Comparison of ENCODE assay signal across 33 mouse cellular contexts in genomic region chr5:28237715-28238114, GRCm38 (mm10). TPM values are rescaled to one million over a fixed set of nuclear protein-coding genes. Genes with fewer than 3 reads are reported as not detected.
DNase-seq lines count a peak whose midpoint lies in the region; ATAC-seq lines count a peak whose summit lies in the region.
"Had no signal": no experiment of that assay in that cellular context is flagged by ENCODE, and none has a peak within 500 bp of the region (broad histone marks: within the 10 kb centered on the region; RNA-seq: fewer than 3 reads in every experiment).

No protein-coding gene starts in this region.

- H3K9ac ChIP-seq in hindbrain, embryonic 12.5 days = no peak overlapping the region; the same call in 1 of the 2 replicates
- no peak overlapping the region for H3K9ac ChIP-seq in hindbrain, embryonic 13.5 days
- H3K9ac ChIP-seq in midbrain, embryonic 13.5 days (replicated peaks) = no peak overlapping the region
- H3K9ac ChIP-seq: forebrain, embryonic 13.5 days; heart, embryonic 15.5 days; limb, embryonic 15.5 days; liver, embryonic 15.5 days; lung, embryonic 15.5 days had no signal

- peaks cover 12% of the 10 kb centered on the region for H3K4me1 ChIP-seq in hindbrain, embryonic 12.5 days
- peaks cover 16% of the 10 kb centered on the region for H3K4me1 ChIP-seq in hindbrain, embryonic 13.5 days (replicated peaks)
- H3K4me1 ChIP-seq in midbrain, embryonic 13.5 days (replicated peaks) = peaks cover 31% of the 10 kb centered on the region
- H3K4me1 ChIP-seq: forebrain, embryonic 13.5 days; liver, embryonic 15.5 days; lung, embryonic 15.5 days had no signal

- H3K9me3 ChIP-seq in hindbrain, embryonic 12.5 days (replicated peaks) = no peaks in the 10 kb centered on the region
- no peaks in the 10 kb centered on the region for H3K9me3 ChIP-seq in hindbrain, embryonic 13.5 days
- H3K9me3 ChIP-seq in midbrain, embryonic 13.5 days = no peaks in the 10 kb centered on the region
- H3K9me3 ChIP-seq: embryonic facial prominence, embryonic 10.5 days; forebrain, embryonic 13.5 days; G1E; heart, embryonic 15.5 days; limb, embryonic 15.5 days; liver, embryonic 15.5 days; lung, embryonic 15.5 days had no signal

- peak; percentile 95 for DNase-seq in cerebellum, adult 11-12 months
- peak; percentile 95 for DNase-seq in cerebellum, adult 9-10 months
- no peak for DNase-seq in gastrocnemius, postnatal 25 days
- DNase-seq in spleen, postnatal 14 days (ENCODE audit: low spot score in 2 of 2) = no peak
- DNase-seq: B cell, adult 2 months; kidney, adult 8-10 months; kidney, postnatal 14 days; lung, postnatal 36 days; right cerebral cortex, adult 18-20 months; thymus, adult 18-20 months; thymus, postnatal 36 days had no signal

- H3K36me3 ChIP-seq in hindbrain, embryonic 12.5 days = no peaks in the 10 kb centered on the region
- H3K36me3 ChIP-seq in hindbrain, embryonic 13.5 days = no peaks in the 10 kb centered on the region
- H3K36me3 ChIP-seq in midbrain, embryonic 13.5 days = no peaks in the 10 kb centered on the region
- H3K36me3 ChIP-seq: embryonic facial prominence, embryonic 10.5 days; G1E; heart, embryonic 15.5 days; limb, embryonic 15.5 days; liver, embryonic 15.5 days; lung, embryonic 15.5 days had no signal

- WGBS in hindbrain, embryonic 12.5 days = 80% methylated on average over 2 of the region's 2 CpGs
- 86% methylated on average over 2 of the region's 2 CpGs for WGBS in hindbrain, embryonic 13.5 days
- whole genome bisulfite sequencing in midbrain, embryonic 13.5 days = 62% methylated on average over 2 of the region's 2 CpGs

- ATAC-seq in hindbrain, embryonic 12.5 days (ENCODE audit: low FRiP score) = no peak
- ATAC-seq in hindbrain, embryonic 13.5 days (ENCODE audit: low FRiP score) = no peak
- peak; percentile 43 for ATAC-seq in midbrain, embryonic 13.5 days
- ATAC-seq: forebrain, embryonic 13.5 days; inflammation-experienced regulatory T-cells, adult 6 months; Patski had no signal

- no peak overlapping the region for H3K4me3 ChIP-seq in hindbrain, embryonic 12.5 days
- H3K4me3 ChIP-seq in hindbrain, embryonic 13.5 days = no peak overlapping the region
- H3K4me3 ChIP-seq in midbrain, embryonic 13.5 days (replicated peaks) = peak overlapping the region; percentile 7
- H3K4me3 ChIP-seq: embryonic facial prominence, embryonic 10.5 days; forebrain, embryonic 13.5 days; heart, embryonic 15.5 days; limb, embryonic 15.5 days; liver, embryonic 15.5 days; lung, embryonic 15.5 days; myocyte had no signal

- peaks cover 3% of the 10 kb centered on the region; the same call in 1 of the 2 replicates for H3K27me3 ChIP-seq in hindbrain, embryonic 12.5 days
- no peaks in the 10 kb centered on the region for H3K27me3 ChIP-seq in hindbrain, embryonic 13.5 days
- H3K27me3 ChIP-seq in midbrain, embryonic 13.5 days = 0 out of 2 replicates have a peak, but pooled peaks cover 11% of the 10 kb centered on the region
- H3K27me3 ChIP-seq: CH12.LX; forebrain, embryonic 13.5 days; heart, embryonic 15.5 days; liver, embryonic 15.5 days; lung, embryonic 15.5 days had no signal

- H3K4me2 ChIP-seq in hindbrain, embryonic 12.5 days (replicated peaks) = no peak overlapping the region
- no peak overlapping the region for H3K4me2 ChIP-seq in hindbrain, embryonic 13.5 days
- H3K4me2 ChIP-seq in midbrain, embryonic 13.5 days (replicated peaks) = peak overlapping the region; percentile 29
- H3K4me2 ChIP-seq: forebrain, embryonic 13.5 days; heart, embryonic 15.5 days; limb, embryonic 15.5 days; liver, embryonic 15.5 days; lung, embryonic 15.5 days had no signal

- 0 out of 2 replicates have a peak overlapping the region, but pooled peaks have one; percentile 18 for H3K27ac ChIP-seq in hindbrain, embryonic 12.5 days
- no peak overlapping the region for H3K27ac ChIP-seq in hindbrain, embryonic 13.5 days
- peak overlapping the region; percentile 56 for H3K27ac ChIP-seq in midbrain, embryonic 13.5 days
- H3K27ac ChIP-seq: embryonic facial prominence, embryonic 10.5 days; forebrain, embryonic 13.5 days; heart, embryonic 15.5 days; limb, embryonic 15.5 days; liver, embryonic 15.5 days; lung, embryonic 15.5 days had no signal

RNA-seq across cellular contexts. Expression of gene Cnpy1, which starts 7.9 kb away (rescaled TPM):
- polyA plus RNA-seq in hindbrain, embryonic 12.5 days (2016; fragmentation: Nextera tagmentation; extraction: Ambion mirVana) = 50.6 and 69.9 TPM in 2 replicates
- polyA plus RNA-seq in hindbrain, embryonic 13.5 days (2015; fragmentation: Nextera tagmentation; extraction: Ambion mirVana) = 33.9 and 42.8 TPM in 2 replicates
- 85.5 and 90.2 TPM in 2 replicates for polyA plus RNA-seq in midbrain, embryonic 13.5 days (2015; fragmentation: Nextera tagmentation; extraction: Ambion mirVana)
- total RNA-seq in gastrocnemius, postnatal 25 days (2021) = not detected
- total RNA-seq: adrenal gland, adult 18-20 months; adrenal gland, postnatal 36 days; common myeloid progenitor, adult 5-6 weeks; gastrocnemius, adult 18-20 months; gastrocnemius, postnatal 4 days; heart, adult 8-10 months; heart, postnatal 4 days; megakaryocyte-erythroid progenitor cell, adult 5-6 weeks had no signal
- polyA plus RNA-seq: G1E; heart, embryonic 15.5 days; inflammation-experienced regulatory T-cells, adult 6 months; limb, embryonic 15.5 days; myocyte; Patski had no signal

Comparison
In these comparisons a context has a peak if more than half of its experiments do, and no peak if none do; other contexts are left out.
1. DNase-seq: peak in cerebellum, adult 11-12 months (single experiment) and cerebellum, adult 9-10 months (single experiment); none in gastrocnemius, postnatal 25 days (single experiment) and spleen, postnatal 14 days (0 of 2).